Mouse (Mus musculus): ENCODE measurements around the gene Tmem88b. TPM values are rescaled to one million over a fixed set of nuclear protein-coding genes. Genes with fewer than 3 reads are reported as not detected.
A peak's percentile ranks its signal among the peaks of the same experiment; 100 is the strongest.

Gene Tmem88b
- polyA plus RNA-seq, 1 experiment from 2014 or later = 0.25 TPM

DNA sequence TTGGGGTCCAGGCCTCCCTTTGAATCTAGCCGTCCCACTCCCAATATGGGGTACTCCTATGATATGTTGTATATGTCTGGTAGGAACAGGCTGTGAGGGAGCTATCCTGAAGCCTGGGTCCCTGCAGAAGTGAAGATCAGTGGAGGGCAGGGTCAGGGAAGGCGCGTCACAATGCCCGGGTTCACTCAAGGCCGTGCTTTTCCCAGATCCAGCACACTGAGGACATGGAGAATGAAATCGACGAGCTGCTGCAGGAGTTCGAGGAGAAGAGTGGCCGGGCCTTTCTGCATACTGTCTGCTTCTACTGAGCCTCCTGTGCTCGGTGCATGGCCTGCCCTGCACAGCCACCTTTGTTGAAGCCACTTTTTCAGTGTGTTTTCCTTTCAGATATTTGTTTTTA, 52.4 kb downstream of the Tmem88b start:
- Histone ChIP-seq H3K27me3 (replicated peaks; ENCODE audit: control insufficient read depth, insufficient read depth, low read length) (no peaks in the 10 kb centered on the region), H3K4me2 (peak overlapping the region; percentile 97), H3K4me3 (ENCODE audit: low read depth, low read length) (no peak overlapping the region)

More for the DNA sequence above, 52.4 kb downstream of the Tmem88b start:
- 90% methylated on average over 10 of the region's 10 CpGs for WGBS
- DNase-seq (ENCODE audit: low spot score) (no peak), ATAC-seq (replicated peaks; ENCODE audit: low FRiP score) (no peak)
- H3K4me1 ChIP-seq (replicated peaks; ENCODE audit: control insufficient read depth, insufficient read depth, low read length) = peaks cover 16% of the 10 kb centered on the region
- no peak overlapping the region for H3K27ac ChIP-seq (ENCODE audit: low read depth, low read length)
- H3K9me3 ChIP-seq (ENCODE audit: control insufficient read depth, low read length) = no peaks in the 10 kb centered on the region
- peaks cover 9% of the 10 kb centered on the region for H3K36me3 ChIP-seq (ENCODE audit: control insufficient read depth, insufficient read depth, low read length)
- H3K9ac ChIP-seq (ENCODE audit: low read depth, low read length) = no peak overlapping the region

Small RNA genes within 50 kb of the gene (microRNA-seq; reads per million reads assigned to microRNA genes)
- not detected for gene Gm27743 (ENCODE audit: borderline number of aligned reads)

Other genes with a start within 250 kb of the Tmem88b start
- gene Nadk, start 223.5 kb downstream of the Tmem88b start, polyA plus RNA-seq (2014; fragmentation: Nextera tagmentation; extraction: Ambion mirVana) = 117 and 128 TPM in 2 replicates
- gene Slc35e2, start 184.5 kb downstream of the Tmem88b start, polyA plus RNA-seq (2014; fragmentation: Nextera tagmentation; extraction: Ambion mirVana) = 13.4 and 14.5 TPM in 2 replicates
- gene Cdk11b, start 161.0 kb downstream of the Tmem88b start, polyA plus RNA-seq (2014; fragmentation: Nextera tagmentation; extraction: Ambion mirVana) = 57.9 and 64.9 TPM in 2 replicates
- not detected in 2 replicates for gene Gm10563, start 140.5 kb downstream of the Tmem88b start, polyA plus RNA-seq (2014; fragmentation: Nextera tagmentation; extraction: Ambion mirVana)
- 13.6 and 13.7 TPM in 2 replicates for gene Mmp23, start 132.5 kb downstream of the Tmem88b start, polyA plus RNA-seq (2014; fragmentation: Nextera tagmentation; extraction: Ambion mirVana)
- 10.4 and 12.2 TPM in 2 replicates for gene Mib2, start 116.7 kb downstream of the Tmem88b start, polyA plus RNA-seq (2014; fragmentation: Nextera tagmentation; extraction: Ambion mirVana)
- 0.86 and 1.4 TPM in 2 replicates for gene Fndc10, start 91.5 kb downstream of the Tmem88b start, polyA plus RNA-seq (2014; fragmentation: Nextera tagmentation; extraction: Ambion mirVana)
- gene Ssu72, start 81.1 kb downstream of the Tmem88b start, polyA plus RNA-seq (2014; fragmentation: Nextera tagmentation; extraction: Ambion mirVana) = 122 and 125 TPM in 2 replicates
- gene Tmem240, start 51.1 kb downstream of the Tmem88b start, polyA plus RNA-seq (2014; fragmentation: Nextera tagmentation; extraction: Ambion mirVana) = 0.69 and 0.70 TPM in 2 replicates
- gene Atad3a, start 24.8 kb downstream of the Tmem88b start, polyA plus RNA-seq (2014; fragmentation: Nextera tagmentation; extraction: Ambion mirVana) = 156 and 161 TPM in 2 replicates
- gene Vwa1, start 11.2 kb downstream of the Tmem88b start, polyA plus RNA-seq (2014; fragmentation: Nextera tagmentation; extraction: Ambion mirVana) = 1.2 and 1.3 TPM in 2 replicates
- gene Ankrd65, start 4.6 kb upstream of the Tmem88b start, polyA plus RNA-seq (2014; fragmentation: Nextera tagmentation; extraction: Ambion mirVana) = not detected in 2 replicates
- 312 and 326 TPM in 2 replicates for gene Mrpl20, start 17.0 kb upstream of the Tmem88b start, polyA plus RNA-seq (2014; fragmentation: Nextera tagmentation; extraction: Ambion mirVana)
- 132 and 140 TPM in 2 replicates for gene Ccnl2, start 26.6 kb upstream of the Tmem88b start, polyA plus RNA-seq (2014; fragmentation: Nextera tagmentation; extraction: Ambion mirVana)
- 199 and 212 TPM in 2 replicates for gene Aurkaip1, start 45.4 kb upstream of the Tmem88b start, polyA plus RNA-seq (2014; fragmentation: Nextera tagmentation; extraction: Ambion mirVana)
- gene Mxra8, start 53.8 kb upstream of the Tmem88b start, polyA plus RNA-seq (2014; fragmentation: Nextera tagmentation; extraction: Ambion mirVana) = 14.9 and 16.6 TPM in 2 replicates
- 7.0 and 11.0 TPM in 2 replicates for gene Dvl1, start 61.5 kb upstream of the Tmem88b start, polyA plus RNA-seq (2014; fragmentation: Nextera tagmentation; extraction: Ambion mirVana)
- gene Tas1r3, start 77.5 kb upstream of the Tmem88b start, polyA plus RNA-seq (2014; fragmentation: Nextera tagmentation; extraction: Ambion mirVana) = 0.22 and 0.26 TPM in 2 replicates
- 16.4 and 16.9 TPM in 2 replicates for gene Cptp, start 83.6 kb upstream of the Tmem88b start, polyA plus RNA-seq (2014; fragmentation: Nextera tagmentation; extraction: Ambion mirVana)
- gene Ints11, start 83.7 kb upstream of the Tmem88b start, polyA plus RNA-seq (2014; fragmentation: Nextera tagmentation; extraction: Ambion mirVana) = 79.3 and 86.8 TPM in 2 replicates
- 48.5 and 49.1 TPM in 2 replicates for gene Pusl1, start 105.9 kb upstream of the Tmem88b start, polyA plus RNA-seq (2014; fragmentation: Nextera tagmentation; extraction: Ambion mirVana)
- gene Acap3, start 105.9 kb upstream of the Tmem88b start, polyA plus RNA-seq (2014; fragmentation: Nextera tagmentation; extraction: Ambion mirVana) = 16.1 and 17.9 TPM in 2 replicates
- gene Ube2j2, start 158.0 kb upstream of the Tmem88b start, polyA plus RNA-seq (2014; fragmentation: Nextera tagmentation; extraction: Ambion mirVana) = 123 TPM in 2 replicates
- 56.9 and 59.0 TPM in 2 replicates for gene C1qtnf12, start 176.4 kb upstream of the Tmem88b start, polyA plus RNA-seq (2014; fragmentation: Nextera tagmentation; extraction: Ambion mirVana)
- gene B3galt6, start 206.8 kb upstream of the Tmem88b start, polyA plus RNA-seq (2014; fragmentation: Nextera tagmentation; extraction: Ambion mirVana) = 12.1 and 13.0 TPM in 2 replicates
- 130 TPM in 2 replicates for gene Sdf4, start 207.0 kb upstream of the Tmem88b start, polyA plus RNA-seq (2014; fragmentation: Nextera tagmentation; extraction: Ambion mirVana)
- gene Tnfrsf4, start 228.0 kb upstream of the Tmem88b start, polyA plus RNA-seq (2014; fragmentation: Nextera tagmentation; extraction: Ambion mirVana) = 0.85 TPM in 1 of 2 replicates, not detected in the other
- gene Tnfrsf18, start 240.3 kb upstream of the Tmem88b start, polyA plus RNA-seq (2014; fragmentation: Nextera tagmentation; extraction: Ambion mirVana) = 0.92 and 1.0 TPM in 2 replicates